Mouse (Mus musculus) G1E (cell line): ENCODE results near the gene Polr3gl.

Source experiments
- CTCF ChIP-seq: IDR thresholded peaks from 2 replicates; pipeline ENCODE4 v1.5.1; 2012; ENCODE audit warnings: low read depth, low read length, inconsistent platforms, mixed read lengths
- GATA1 ChIP-seq: IDR thresholded peaks from 2 replicates; pipeline ENCODE4 v1.6.1; 2012; ENCODE audit warnings: borderline replicate concordance, low read length, inconsistent platforms, mixed read lengths
- POLR2AphosphoS5 ChIP-seq: IDR thresholded peaks from 2 replicates; pipeline ENCODE4 v1.6.1; 2012; ENCODE audit warnings: low read depth, low read length, inconsistent platforms; ENCODE audit not compliant: insufficient replicate concordance

- TF ChIP-seq CTCF (no peak), POLR2AphosphoS5 (no peak), GATA1 (no peak)
These were observed 54.7 kb downstream of the Polr3gl start for GRCm38 (mm10) chr3:96539316-96539715.
